Mouse (Mus musculus) limb, embryonic 15.5 days (tissue): ENCODE measurements around the gene Kdm1b. TPM values are rescaled to one million over a fixed set of nuclear protein-coding genes. Genes with fewer than 3 reads are reported as not detected.

Experiments used
- ATAC-seq: fragments of 200-750 bp; cut with Nextera tagmentation; 2 replicates; pipeline ENCODE4 v1.8.0; 2017; ENCODE audit warnings: low read depth, moderate TSS enrichment; ENCODE audit not compliant: insufficient number of reproducible peaks, low FRiP score, low TSS enrichment
- H3K27ac ChIP-seq: fragments of 300-500 bp; sonication (generic); 2 replicates; pipeline ENCODE4 v1.5.1; 2015; ENCODE audit warnings: moderate library complexity, mild to moderate bottlenecking, inconsistent platforms
- H3K27me3 ChIP-seq: fragments of 300-500 bp; sonication (generic); 2 replicates; pipeline ENCODE4 v1.6.1; 2015; ENCODE audit warnings: inconsistent platforms
- H3K36me3 ChIP-seq: fragments of 300-500 bp; sonication (generic); 2 replicates; pipeline ENCODE4 v1.6.1; 2015; ENCODE audit warnings: inconsistent platforms
- H3K4me1 ChIP-seq: fragments of 300-500 bp; sonication (generic); 2 replicates; pipeline ENCODE4 v1.6.1; 2015; ENCODE audit warnings: inconsistent platforms
- H3K4me2 ChIP-seq: fragments of 300-500 bp; sonication (generic); 2 replicates; pipeline ENCODE4 v1.6.1; 2015; ENCODE audit warnings: mild to moderate bottlenecking, inconsistent platforms
- H3K4me3 ChIP-seq: fragments of 300-500 bp; sonication (generic); 2 replicates; pipeline ENCODE4 v1.5.1; 2015; ENCODE audit warnings: mild to moderate bottlenecking, inconsistent platforms
- H3K9ac ChIP-seq: fragments of 300-500 bp; sonication (generic); 2 replicates; pipeline ENCODE4 v1.6.1; 2015; ENCODE audit warnings: inconsistent platforms
- H3K9me3 ChIP-seq: fragments of 300-500 bp; sonication (generic); 2 replicates; pipeline ENCODE4 v1.6.1; 2016; ENCODE audit warnings: inconsistent platforms
- WGBS: fragments of 180-500 bp; shearing (Covaris S2); methylation state at CpG from one replicate; pipeline ENCODE4 v1.1.7; 2015; 5-methylcytosine and 5-hydroxymethylcytosine counted together
- polyA plus RNA-seq: library from polyadenylated mRNA; unstranded; fragments of >200 nt; fragmentation: Nextera tagmentation; extraction: Ambion mirVana; gene quantifications from 2 replicates; pipeline ENCODE4 v1.2.1, GENCODE M21; 2015

Gene Kdm1b
- polyA plus RNA-seq, 1 experiment from 2014 or later: 14.3 TPM

DNA sequence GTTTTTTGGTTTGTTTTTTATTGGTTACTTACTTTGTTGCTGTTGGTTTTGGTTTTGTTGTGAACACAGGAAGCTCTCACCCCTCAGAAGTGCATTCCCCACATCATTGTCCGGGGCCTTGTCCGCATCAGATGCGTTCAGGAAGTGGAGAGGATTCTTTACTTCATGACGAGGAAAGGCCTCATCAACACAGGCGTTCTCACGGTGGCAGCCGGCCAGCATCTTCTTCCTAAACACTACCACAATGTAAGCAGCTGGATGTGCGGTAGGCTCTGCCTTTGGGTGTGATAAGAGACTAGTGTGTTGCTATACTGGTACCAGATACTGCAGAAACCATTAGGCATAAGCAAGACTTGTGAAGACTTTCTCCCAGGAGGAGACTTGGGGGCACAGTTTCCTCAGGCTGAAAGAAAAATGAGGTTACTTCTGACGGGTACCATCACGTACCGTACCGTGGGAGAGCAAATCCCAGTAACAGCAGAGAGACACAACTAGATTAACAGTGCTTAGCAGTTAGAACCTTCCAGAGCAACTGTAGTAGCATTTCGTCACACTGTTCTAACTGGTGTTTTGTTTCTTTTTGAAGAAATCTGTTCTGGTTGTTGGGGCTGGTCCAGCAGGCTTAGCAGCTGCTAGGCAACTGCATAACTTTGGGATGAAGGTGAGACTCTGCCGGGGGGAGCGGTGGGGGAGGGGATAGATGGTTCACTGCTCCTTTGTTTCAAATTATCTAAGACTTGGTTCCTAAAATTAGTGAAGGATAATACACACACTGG is 20.9 kb downstream of the Kdm1b start:
- Histone ChIP-seq H3K27ac (no peak overlapping the region), H3K9me3 (no peaks in the 10 kb centered on the region), H3K36me3 (peaks cover 40% of the 10 kb centered on the region), H3K27me3 (no peaks in the 10 kb centered on the region), H3K4me2 (no peak overlapping the region), H3K4me1 (no peaks in the 10 kb centered on the region), H3K9ac (no peak overlapping the region), H3K4me3 (no peak overlapping the region)
- WGBS: 77% methylated on average over 15 of the region's 15 CpGs
- no peak for ATAC-seq

DNA sequence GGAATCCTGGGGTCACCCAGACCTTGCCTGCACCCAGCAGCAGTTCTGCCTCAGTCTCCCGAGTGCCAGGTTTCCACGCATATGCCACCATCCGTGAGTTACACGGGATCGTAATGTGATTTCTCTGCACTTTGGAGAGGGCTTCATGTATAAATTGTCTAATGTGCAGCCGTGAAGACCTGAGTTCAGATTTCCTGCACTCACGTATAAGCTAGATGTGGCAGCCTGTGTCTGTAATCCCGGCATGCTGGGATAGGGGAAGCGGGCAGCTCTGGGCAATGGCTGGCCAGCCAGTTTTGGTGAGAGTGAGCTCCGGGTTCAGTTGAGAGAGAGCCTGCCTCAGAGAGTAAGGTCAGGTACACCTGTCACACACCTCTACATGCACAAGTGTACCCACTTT is 23.2 kb downstream of the Kdm1b start:
- ATAC-seq: no peak

DNA sequence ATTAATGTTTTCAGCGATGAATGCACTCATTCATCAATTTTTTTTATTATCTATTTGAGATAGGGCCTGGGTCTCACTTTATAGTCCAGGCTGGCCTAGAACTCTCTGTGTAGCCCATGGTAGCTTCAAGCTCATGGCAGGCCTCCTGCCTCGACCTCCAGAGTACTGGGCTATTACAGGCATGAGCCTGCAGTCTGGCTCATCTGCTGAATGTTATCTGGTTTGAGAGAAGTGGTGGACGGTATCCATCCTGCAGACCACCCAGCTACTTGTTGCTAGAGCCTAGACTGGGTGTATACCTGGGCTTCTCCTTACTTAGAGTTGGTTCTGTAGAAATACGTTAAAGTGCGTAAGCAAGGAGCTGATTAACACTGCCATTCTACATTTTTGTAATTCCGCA is 23.7 kb downstream of the Kdm1b start:
- Histone ChIP-seq H3K27ac (no peak overlapping the region), H3K4me1 (peaks cover 5% of the 10 kb centered on the region; the same call in 1 of the 2 replicates), H3K9me3 (no peaks in the 10 kb centered on the region), H3K27me3 (no peaks in the 10 kb centered on the region), H3K4me3 (no peak overlapping the region), H3K4me2 (no peak overlapping the region), H3K9ac (no peak overlapping the region), H3K36me3 (peaks cover 34% of the 10 kb centered on the region)
- 90% methylated on average over 6 of the region's 6 CpGs for WGBS
- ATAC-seq: no peak

More for the DNA sequence above, 23.2 kb downstream of the Kdm1b start:
- WGBS: 93% methylated on average over 10 of the region's 10 CpGs
- no peaks in the 10 kb centered on the region for H3K27me3 ChIP-seq
- H3K27ac ChIP-seq: no peak overlapping the region
- no peak overlapping the region for H3K9ac ChIP-seq
- H3K9me3 ChIP-seq: no peaks in the 10 kb centered on the region
- H3K4me2 ChIP-seq: no peak overlapping the region
- peaks cover 31% of the 10 kb centered on the region for H3K36me3 ChIP-seq
- no peak overlapping the region for H3K4me3 ChIP-seq
- peaks cover 5% of the 10 kb centered on the region; the same call in 1 of the 2 replicates for H3K4me1 ChIP-seq

DNA sequence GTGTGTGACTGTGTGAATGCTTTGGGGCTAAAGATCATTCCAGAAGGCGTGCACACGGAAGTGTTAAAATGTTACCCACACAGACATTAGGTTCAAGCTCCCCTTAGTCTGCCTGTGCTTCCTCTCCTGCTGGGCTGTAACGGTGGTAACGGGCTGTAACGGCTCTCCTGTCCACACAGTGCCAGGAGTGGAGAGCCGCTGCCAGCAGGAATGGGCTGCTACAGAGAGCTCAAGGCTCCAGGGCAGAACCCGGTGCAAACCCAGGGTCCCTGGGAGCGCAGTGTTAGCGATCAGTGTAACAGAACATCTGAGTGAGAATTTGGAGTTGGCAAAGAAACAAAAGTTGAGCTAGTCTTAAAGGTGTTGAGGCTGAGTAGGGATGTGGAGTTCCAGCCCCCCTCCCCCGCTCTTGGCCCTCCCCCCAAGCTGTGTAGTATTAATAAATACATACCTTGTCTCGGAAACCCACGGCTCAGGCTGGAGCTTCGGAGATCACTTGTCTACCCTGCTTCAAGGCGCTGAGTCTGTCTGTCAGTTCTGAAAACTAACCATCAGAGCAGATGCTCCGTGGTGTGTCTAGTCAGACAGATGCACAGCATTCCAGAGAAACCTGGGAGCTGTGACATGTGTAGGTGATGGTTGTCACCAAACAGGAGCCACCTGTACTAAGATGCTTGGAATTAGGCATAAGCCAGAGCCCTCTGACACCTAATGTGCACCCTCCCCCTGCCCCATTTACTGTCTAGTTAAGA is 27.2 kb downstream of the Kdm1b start:
- peaks cover 41% of the 10 kb centered on the region for H3K36me3 ChIP-seq
- WGBS: 56% methylated on average over 15 of the region's 15 CpGs

DNA sequence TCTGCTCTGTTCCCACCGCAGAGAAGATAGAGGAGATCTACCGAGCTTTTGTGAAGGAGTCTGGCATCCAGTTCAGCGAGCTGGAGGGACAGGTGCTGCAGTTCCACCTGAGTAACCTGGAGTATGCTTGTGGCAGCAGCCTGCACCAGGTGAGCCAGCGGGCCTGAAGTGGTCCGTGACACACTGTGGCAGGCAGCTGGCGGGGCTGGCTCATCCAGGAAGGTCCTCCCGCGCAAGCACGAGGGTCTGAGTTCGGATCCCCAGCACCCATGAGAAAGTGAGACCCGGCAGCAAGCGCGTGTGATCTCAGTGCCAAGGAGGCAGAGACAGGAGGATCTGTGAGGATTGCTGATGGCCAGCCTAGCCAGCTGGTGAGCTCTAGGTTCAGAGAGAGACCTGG is 28.6 kb downstream of the Kdm1b start:
- no peak overlapping the region for H3K4me3 ChIP-seq
- no peak overlapping the region for H3K4me2 ChIP-seq
- no peaks in the 10 kb centered on the region for H3K9me3 ChIP-seq
- no peak for ATAC-seq
- peaks cover 48% of the 10 kb centered on the region for H3K36me3 ChIP-seq
- H3K27me3 ChIP-seq: no peaks in the 10 kb centered on the region
- H3K27ac ChIP-seq: no peak overlapping the region
- 0 out of 2 replicates have a peak overlapping the region, but pooled peaks have one; percentile 5 for H3K9ac ChIP-seq
- 94% methylated on average over 13 of the region's 13 CpGs for WGBS
- peaks cover 5% of the 10 kb centered on the region; the same call in 1 of the 2 replicates for H3K4me1 ChIP-seq

More for the DNA sequence above, 27.2 kb downstream of the Kdm1b start:
- ATAC-seq: peak; percentile 62; the same call in 1 of the 2 replicates
- Histone ChIP-seq H3K4me2 (no peak overlapping the region), H3K27me3 (no peaks in the 10 kb centered on the region), H3K4me3 (no peak overlapping the region), H3K9me3 (no peaks in the 10 kb centered on the region), H3K4me1 (peaks cover 5% of the 10 kb centered on the region; the same call in 1 of the 2 replicates), H3K27ac (no peak overlapping the region), H3K9ac (no peak overlapping the region)

DNA sequence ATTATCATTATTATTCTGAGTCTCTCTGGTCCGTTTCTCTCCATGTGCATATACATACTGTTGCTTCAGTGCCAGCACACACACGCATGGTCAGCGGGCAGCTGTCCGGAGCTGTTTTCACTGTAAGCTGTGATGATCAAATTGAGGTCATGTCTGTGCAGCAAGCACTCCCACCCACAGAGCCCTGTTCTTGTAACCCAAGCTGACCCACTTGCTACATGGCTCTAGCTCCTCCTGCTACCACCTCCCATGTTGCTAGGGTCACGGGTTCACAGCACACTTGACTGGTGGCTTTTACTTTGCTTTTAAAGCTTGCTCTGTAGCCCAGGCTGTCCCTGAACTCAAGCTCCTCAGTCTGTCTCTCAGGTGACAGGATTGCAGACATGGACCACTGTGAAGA is 29.2 kb downstream of the Kdm1b start:
- WGBS: 87% methylated on average over 5 of the region's 5 CpGs
- H3K9ac ChIP-seq: no peak overlapping the region
- no peak overlapping the region for H3K4me3 ChIP-seq

DNA sequence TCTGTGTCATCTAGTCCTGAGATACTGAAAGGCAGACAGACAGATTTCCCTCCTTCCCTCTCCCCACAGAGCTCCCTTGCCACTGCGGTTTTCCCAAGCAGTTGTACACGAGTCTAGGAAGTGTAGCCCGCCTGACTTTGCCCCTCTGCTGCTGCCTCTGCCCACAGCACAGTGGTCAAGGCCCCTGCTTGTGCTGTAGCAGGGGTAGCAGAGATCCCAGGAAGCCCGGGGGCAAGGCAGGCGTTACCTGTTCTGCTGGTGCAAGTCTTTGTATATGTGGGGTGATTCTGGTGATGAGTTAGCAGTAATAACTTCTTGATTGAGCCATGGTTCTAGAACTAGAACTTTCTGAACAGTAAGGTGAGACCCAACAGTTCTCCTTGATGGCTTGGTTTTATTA is 32.9 kb downstream of the Kdm1b start:
- H3K27me3 ChIP-seq: no peaks in the 10 kb centered on the region
- no peak overlapping the region for H3K4me2 ChIP-seq
- WGBS: 75% methylated on average over 5 of the region's 5 CpGs
- H3K4me1 ChIP-seq: no peaks in the 10 kb centered on the region
- H3K4me3 ChIP-seq: no peak overlapping the region
- H3K9me3 ChIP-seq: no peaks in the 10 kb centered on the region
- no peak overlapping the region for H3K9ac ChIP-seq
- H3K36me3 ChIP-seq: peaks cover 62% of the 10 kb centered on the region
- peak overlapping the region; percentile 33; the same call in 1 of the 2 replicates for H3K27ac ChIP-seq
- ATAC-seq: no peak

More for the DNA sequence above, 29.2 kb downstream of the Kdm1b start:
- Histone ChIP-seq H3K4me2 (no peak overlapping the region), H3K36me3 (peaks cover 47% of the 10 kb centered on the region), H3K9me3 (no peaks in the 10 kb centered on the region), H3K27ac (no peak overlapping the region), H3K4me1 (peaks cover 5% of the 10 kb centered on the region; the same call in 1 of the 2 replicates), H3K27me3 (no peaks in the 10 kb centered on the region)
- ATAC-seq: no peak

DNA sequence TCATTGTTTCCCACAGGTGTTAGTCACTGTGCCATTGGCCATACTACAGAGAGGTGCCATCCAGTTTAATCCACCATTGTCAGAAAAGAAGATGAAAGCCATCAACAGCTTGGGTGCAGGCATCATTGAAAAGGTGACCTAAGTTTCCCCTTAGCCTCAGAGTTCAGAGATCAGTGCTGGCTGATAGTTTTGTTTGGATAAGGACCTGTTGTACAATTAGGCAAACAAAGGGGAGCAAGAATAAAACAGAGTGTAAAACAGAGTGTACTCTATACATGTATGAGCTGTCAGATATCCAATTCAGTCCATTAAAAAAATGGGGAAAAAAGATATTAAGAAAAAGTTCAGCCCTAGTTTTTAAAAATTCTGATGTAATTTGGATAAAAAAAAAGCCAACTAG is 34.1 kb downstream of the Kdm1b start:
- no peak for ATAC-seq
- no peak overlapping the region for H3K27ac ChIP-seq

DNA sequence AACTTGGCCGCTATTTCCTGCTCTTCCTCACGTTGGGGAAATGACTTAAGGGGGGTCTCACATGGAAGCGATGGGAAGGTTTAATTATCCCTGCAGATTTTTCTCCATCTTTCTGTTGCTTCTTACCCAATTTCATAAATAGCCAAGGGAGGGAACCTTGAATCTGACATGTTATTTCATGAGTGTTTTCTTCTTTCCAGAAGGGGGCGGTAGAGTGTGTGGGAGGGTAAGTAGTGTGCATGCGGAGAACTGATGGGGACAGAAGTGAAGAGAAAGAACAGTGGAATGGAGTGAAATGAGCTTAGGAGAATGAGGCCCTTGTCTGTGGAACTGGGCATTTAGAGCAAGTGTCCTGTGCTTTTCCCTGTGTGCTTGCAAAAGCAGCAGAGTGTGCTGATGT is 35.5 kb downstream of the Kdm1b start:
- no peaks in the 10 kb centered on the region for H3K4me1 ChIP-seq
- peaks cover 75% of the 10 kb centered on the region for H3K36me3 ChIP-seq
- H3K4me2 ChIP-seq: no peak overlapping the region
- H3K9ac ChIP-seq: no peak overlapping the region
- no peaks in the 10 kb centered on the region for H3K27me3 ChIP-seq
- no peaks in the 10 kb centered on the region for H3K9me3 ChIP-seq
- WGBS: 67% methylated on average over 5 of the region's 5 CpGs
- no peak overlapping the region for H3K4me3 ChIP-seq
- no peak overlapping the region for H3K27ac ChIP-seq
- ATAC-seq: no peak

More for the DNA sequence above, 34.1 kb downstream of the Kdm1b start:
- no peak overlapping the region for H3K4me2 ChIP-seq
- no peak overlapping the region for H3K4me3 ChIP-seq
- H3K9ac ChIP-seq: no peak overlapping the region
- peaks cover 69% of the 10 kb centered on the region for H3K36me3 ChIP-seq
- no peaks in the 10 kb centered on the region for H3K27me3 ChIP-seq
- no peaks in the 10 kb centered on the region for H3K9me3 ChIP-seq
- H3K4me1 ChIP-seq: no peaks in the 10 kb centered on the region

DNA sequence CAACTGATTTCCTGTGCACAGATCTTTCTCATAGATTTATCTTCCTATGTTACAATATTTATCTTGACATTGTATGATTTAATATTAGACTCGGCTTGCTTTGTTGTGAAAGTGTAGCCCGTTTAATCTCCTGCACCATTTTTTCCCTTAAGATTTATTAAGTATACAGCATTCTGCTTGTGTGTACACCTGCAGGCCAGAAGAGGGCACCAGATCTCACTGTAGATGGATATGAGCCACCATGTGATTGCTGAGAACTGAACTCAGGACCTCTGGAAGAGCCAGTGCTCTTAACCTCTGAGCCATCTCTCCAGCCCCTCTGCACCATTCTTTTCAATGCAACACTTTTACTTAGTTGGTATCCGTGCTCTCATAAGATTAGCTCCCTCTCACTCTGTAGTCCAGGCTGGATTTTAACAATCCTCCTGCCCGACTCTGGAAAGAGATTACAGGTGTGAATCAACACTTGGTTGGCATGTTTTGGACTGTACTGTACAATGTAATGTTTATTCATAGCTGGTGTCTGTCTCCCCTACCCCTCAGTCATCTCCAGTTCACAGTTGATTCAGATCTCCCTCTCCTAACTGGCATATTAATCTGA is 37.7 kb downstream of the Kdm1b start:
- H3K4me1 ChIP-seq: no peaks in the 10 kb centered on the region
- H3K36me3 ChIP-seq: peaks cover 63% of the 10 kb centered on the region
- 93% methylated on average over 4 of the region's 4 CpGs for WGBS
- no peak overlapping the region for H3K9ac ChIP-seq
- no peaks in the 10 kb centered on the region for H3K9me3 ChIP-seq
- no peak for ATAC-seq
- no peaks in the 10 kb centered on the region for H3K27me3 ChIP-seq
- no peak overlapping the region for H3K4me2 ChIP-seq
- no peak overlapping the region for H3K4me3 ChIP-seq
- no peak overlapping the region for H3K27ac ChIP-seq

DNA sequence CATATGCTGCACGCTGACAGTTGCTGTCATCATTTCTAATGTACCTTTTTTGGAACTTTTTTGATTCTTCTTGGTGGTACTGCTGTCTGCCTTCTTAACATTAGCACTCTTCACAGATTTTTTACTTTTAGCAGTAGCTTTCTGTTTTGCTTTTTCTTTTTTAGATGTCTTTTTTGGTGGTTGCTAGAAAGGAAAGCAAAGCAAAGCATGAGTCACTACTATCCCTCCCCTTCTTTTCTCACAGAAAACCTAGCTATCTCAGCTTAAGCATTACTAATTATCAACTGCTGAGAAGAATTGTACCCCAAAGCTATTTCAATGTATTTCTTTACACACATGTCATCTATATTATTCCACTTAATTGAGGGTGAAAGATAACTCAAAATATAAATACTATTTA is 45.1 kb downstream of the Kdm1b start:
- Histone ChIP-seq H3K27me3 (no peaks in the 10 kb centered on the region), H3K4me1 (peaks cover 3% of the 10 kb centered on the region; the same call in 1 of the 2 replicates), H3K4me2 (no peak overlapping the region), H3K36me3 (peaks cover 36% of the 10 kb centered on the region), H3K9ac (no peak overlapping the region), H3K27ac (no peak overlapping the region), H3K4me3 (no peak overlapping the region), H3K9me3 (no peaks in the 10 kb centered on the region)
- WGBS: 85% methylated on average over 1 of the region's 1 CpGs
- no peak for ATAC-seq

DNA sequence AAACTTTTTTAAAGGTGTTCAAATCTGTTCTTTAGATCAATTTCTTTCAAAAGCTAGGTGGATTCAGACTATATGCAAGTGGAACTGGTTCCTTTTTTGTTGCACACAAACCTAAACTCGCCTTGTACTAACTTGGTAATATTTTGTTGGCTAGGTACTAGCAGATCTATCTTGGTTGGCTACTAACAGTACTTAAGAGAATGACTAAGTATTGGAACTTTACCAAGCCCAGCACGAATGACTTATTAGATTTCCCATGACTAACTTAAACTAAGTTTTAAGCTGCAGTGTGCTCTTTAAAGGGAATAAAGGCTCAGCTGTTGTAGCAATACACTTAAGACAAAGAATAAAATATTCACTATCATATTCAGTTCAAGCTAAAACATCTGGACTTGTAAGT is 46.0 kb downstream of the Kdm1b start:
- H3K27ac ChIP-seq: no peak overlapping the region
- ATAC-seq: no peak
- no peak overlapping the region for H3K4me3 ChIP-seq
- 60% methylated on average over 2 of the region's 2 CpGs for WGBS
- H3K9ac ChIP-seq: no peak overlapping the region
- peaks cover 3% of the 10 kb centered on the region; the same call in 1 of the 2 replicates for H3K4me1 ChIP-seq
- H3K36me3 ChIP-seq: peaks cover 40% of the 10 kb centered on the region
- no peaks in the 10 kb centered on the region for H3K27me3 ChIP-seq
- H3K4me2 ChIP-seq: no peak overlapping the region
- H3K9me3 ChIP-seq: no peaks in the 10 kb centered on the region
